Mouse (Mus musculus): ENCODE measurements at regions not wholly inside any gene's neighbourhood (a gene's known extent, or its start where the extent isn't known, plus 50 kb on each side); places are given as distances from the start of the nearest gene placed in this dataset.

DNA sequence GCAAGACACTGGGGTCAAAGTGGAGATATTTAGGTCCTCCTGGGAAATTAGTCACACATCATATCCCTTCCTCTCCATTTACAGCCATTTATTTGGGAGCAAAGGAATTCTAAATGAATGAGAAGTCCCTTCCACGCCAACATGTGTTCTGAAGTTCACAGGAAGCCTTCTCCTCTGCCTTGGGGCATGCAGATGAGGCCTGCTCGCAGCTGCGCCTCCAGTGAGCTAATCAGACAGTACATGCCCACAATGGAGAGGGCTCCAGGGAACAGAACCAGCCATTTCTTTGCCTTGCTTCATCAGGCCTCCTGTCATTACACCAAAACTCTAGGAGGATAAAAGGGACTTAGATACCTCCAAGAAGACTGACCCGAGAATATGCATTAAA, 71.9 kb upstream of the Thbs1 start:
- DNase-seq = no peak

DNA sequence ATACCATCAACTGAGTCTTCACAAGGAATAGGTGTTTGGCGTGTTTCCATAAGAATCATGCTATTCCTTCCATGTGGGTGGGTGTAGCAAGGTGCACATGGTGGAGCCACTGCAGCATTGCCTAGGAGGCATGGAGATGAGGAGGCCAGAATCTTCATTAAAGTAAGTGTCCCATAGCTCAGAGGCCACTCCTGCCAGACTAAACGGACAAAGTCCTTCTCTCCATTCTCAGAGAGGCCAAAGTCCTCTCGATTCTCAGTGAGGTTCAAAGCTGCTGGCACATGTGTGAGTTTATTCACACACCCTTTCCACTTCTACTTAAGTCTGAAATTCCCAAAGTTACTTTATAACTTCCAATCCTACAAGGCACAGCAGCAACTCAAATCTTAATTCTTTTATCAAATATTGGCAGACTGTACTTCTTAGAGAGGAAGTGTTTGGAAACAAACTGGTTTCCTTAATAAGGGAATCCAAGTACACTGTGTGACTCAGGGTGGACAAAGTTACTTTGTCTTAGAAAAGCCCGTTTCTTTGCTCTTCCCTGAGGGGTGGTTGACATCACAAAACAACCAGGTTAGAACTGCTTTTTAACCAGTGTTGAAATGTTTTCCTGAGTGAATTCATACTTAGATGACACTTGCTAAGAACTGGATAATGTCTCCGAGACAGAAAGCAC, 69.2 kb upstream of the Thbs1 start:
- no peak for DNase-seq

DNA sequence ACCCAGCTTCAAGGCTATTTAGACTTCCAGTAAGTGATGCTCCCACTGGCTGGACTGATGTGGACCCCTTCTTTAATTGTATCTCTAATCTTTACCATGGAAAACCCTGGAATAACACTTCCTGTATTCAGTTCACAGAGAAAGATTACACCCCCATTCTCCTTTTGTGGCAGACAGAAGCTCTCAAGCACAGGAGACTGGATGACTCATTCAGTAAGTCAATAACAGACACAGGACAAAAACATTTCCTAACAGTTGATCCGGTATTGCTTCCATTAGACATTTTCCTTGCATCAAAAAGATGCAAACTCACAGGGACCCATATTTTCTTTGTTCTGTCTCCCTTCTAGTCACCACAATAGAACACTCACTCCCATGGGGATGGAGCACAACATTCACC, 67.0 kb upstream of the Thbs1 start:
- DNase-seq = no peak

DNA sequence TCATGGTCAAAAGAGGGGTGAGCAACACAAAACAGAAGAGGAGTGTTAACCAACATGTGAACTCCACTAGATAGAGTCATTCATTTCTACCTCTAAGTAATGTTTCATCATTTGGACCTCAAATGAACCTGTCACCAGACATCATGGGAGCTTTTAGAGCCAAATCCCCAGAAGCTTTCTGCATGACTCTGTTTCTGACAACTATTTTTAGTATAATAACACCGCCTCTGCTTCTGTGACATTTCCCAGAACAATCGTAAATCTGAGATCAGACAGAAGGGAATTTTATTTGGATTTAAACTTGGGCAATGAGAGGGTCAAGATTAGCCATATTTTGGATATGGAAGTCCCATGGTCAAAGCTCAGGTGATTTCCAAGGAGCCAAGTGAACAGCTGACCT, 61.4 kb upstream of the Thbs1 start:
- no peak for DNase-seq

DNA sequence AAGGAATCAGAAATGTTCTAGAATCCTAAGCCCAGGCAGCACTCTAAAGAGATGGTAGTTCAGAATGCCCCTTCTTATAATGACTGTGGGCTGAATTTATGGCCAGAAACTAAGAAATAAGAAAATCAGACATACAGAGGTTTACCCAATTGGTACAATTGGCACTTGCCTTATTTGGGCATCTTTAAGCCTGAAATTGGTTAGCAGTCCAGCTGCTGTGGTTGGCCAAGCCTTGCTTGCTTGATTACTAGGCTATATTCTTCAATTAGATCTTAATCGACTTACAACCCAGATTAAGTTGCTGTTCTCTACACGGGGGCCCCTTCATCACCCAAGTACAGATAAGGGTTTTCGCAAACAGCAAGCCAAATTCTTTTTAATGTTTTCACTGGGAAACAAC, 60.1 kb upstream of the Thbs1 start:
- DNase-seq = no peak

DNA sequence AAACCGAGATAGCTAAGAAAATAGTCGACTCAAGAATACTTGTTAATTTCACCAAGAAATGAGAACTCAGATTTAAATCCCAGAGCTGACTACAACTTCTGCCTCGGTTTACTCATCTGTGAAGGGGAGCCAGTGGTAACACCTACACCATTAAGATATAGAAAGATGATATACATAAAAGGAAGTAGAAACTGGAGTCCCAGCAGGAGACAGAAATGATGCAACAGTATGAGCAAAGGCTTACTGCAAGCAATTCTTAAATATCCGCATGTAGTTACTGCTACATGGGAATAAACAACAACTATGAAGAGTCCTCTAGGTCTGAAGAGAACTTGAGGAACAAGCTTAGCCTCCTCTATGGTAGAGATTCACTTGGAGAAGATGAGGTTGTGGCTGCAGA, 58.2 kb upstream of the Thbs1 start:
- DNase-seq = no peak

DNA sequence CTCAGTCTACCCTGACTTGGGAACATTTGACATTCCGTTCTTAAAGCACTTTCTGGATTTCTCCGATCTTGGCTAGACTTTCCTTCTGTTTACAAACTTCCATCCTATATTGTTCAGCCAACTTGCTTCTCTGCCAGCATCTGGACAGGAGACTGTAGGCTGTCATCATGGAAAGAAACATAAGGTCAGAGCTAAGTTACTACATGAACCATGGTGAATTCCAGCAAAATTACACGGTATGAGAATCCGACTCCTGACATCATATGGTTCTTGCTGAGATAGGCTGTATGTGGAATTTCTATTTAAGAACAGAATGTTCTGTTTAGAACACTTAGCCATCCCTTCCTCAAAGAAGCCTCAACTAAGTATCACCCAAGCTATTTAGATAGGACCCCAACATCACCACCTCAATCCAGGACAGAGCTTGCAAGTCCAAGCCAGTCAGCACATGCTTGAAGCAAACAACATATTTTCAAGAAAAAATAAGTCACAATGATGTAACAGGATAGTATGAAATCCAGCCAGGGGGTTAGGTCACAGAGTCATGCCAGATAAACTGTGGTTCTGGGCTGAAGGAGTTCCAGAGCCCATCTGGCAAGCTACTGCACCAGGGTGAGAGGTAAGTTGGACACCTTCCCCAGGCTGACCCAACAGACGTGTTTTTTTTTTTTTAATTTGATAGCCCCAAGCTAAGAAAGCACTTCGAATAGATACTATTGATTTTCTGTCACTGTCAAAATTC, 52.9 kb upstream of the Thbs1 start:
- no peak for DNase-seq

DNA sequence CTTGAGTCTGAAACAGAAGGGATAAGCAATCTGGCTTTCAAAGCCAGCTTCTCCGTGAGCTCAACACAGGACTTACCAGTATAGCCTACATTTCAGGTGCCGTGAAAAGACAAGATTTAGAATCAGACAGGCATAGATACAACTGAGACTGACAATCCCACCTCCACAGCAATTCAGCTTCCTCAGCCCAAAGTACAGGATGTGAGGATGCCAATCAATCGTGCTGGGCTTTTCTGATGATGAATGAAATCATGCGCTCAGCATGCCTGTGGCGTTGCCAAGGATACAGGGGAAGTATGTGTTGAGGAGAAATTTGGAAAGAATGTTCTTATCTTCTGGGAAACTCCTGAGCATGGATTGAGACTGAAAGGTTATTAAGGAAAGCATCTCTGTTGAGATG, 50.4 kb upstream of the Thbs1 start:
- DNase-seq = peak; percentile 15

All from right cerebral cortex, postnatal 25 days (tissue).